Mouse (Mus musculus): ENCODE measurements around the gene Ric3. TPM values are rescaled to one million over a fixed set of nuclear protein-coding genes. Genes with fewer than 3 reads are reported as not detected.

Gene Ric3
- total and polyA plus RNA-seq, 3 experiments: not detected

DNA sequence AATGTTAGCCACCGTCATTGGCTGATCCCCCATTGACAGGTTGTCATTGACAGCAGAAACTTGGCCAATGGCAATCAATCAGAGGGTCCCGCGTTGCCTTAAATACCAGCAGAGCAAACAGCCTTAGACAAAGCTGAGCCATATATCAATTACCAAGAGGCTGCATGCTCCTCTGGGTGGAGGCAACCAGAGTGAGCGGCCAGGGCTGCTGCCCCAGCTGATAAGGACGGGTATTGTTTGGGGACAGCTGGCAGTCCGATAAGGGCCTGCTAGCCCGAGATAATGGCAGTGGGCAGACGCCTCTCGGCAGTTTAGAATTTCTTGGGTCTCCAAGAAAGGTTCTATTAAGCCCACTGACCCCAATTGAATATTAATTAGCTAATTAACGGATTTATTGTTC, 31.8 kb upstream of the Ric3 start:
- peak overlapping the region; percentile 78 for H3K27ac ChIP-seq (ENCODE audit: control insufficient read depth, low read depth, low read length)
- peaks cover 30 to 52% of the 10 kb centered on the region in 2 experiments for H3K4me1 ChIP-seq (ENCODE audit: control insufficient read depth in 1 of 2, insufficient read depth in 2 of 2, low read length in 2 of 2)
- H3K27me3 ChIP-seq (ENCODE audit: control insufficient read depth in 1 of 2, insufficient read depth in 2 of 2, low read length in 2 of 2): no peaks in the 10 kb centered on the region
- H3K36me3 ChIP-seq (ENCODE audit: control insufficient read depth in 1 of 2, insufficient read depth in 2 of 2, low read length in 2 of 2): peaks cover 0 to 31% of the 10 kb centered on the region in 2 experiments; a peak in 2 of 4 replicates
- H3K9me3 ChIP-seq (replicated peaks; ENCODE audit: insufficient read depth, low read length): no peaks in the 10 kb centered on the region
- H3K4me3 ChIP-seq (ENCODE audit: control insufficient read depth in 1 of 2, insufficient read depth in 1 of 2, low read depth in 2 of 2, low read length in 2 of 2): peak overlapping the region in 1 of 2 experiments; percentile 10; a peak in 1 of 4 replicates
- H3K9ac ChIP-seq (ENCODE audit: control insufficient read depth, low read depth, low read length, poor library complexity, severe bottlenecking): no peak overlapping the region
- peak; percentile 91 for DNase-seq (ENCODE audit: low read depth, low spot score)
- no peaks in the 10 kb centered on the region for H3K79me2 ChIP-seq (ENCODE audit: control insufficient read depth, insufficient read depth, low read length, poor library complexity)
- TF ChIP-seq USF1 (IDR thresholded peaks at IDR 0.05; ENCODE audit: low read depth, low read length) (no peak), RAD21 (IDR thresholded peaks at IDR 0.05; ENCODE audit: low read depth, low read length) (no peak), MAX (IDR thresholded peaks at IDR 0.05; ENCODE audit: low read length) (no peak; the same call in 1 of the 2 replicates), POLR2A (IDR thresholded peaks at IDR 0.05; ENCODE audit: control insufficient read depth in 1 of 2, insufficient read depth in 1 of 2, low read depth in 1 of 2, low read length in 2 of 2, poor library complexity in 1 of 2) (no peak; a peak in 1 of 4 replicates), SIN3A (IDR thresholded peaks at IDR 0.05; ENCODE audit: low read length) (peak; percentile 69), POLR2AphosphoS5 (IDR thresholded peaks at IDR 0.05; ENCODE audit: borderline replicate concordance, low read depth, low read length) (no peak), TBP (IDR thresholded peaks at IDR 0.05; ENCODE audit: low read depth, low read length) (no peak), ZMIZ1 (IDR thresholded peaks at IDR 0.05; ENCODE audit: low read depth, low read length) (0 out of 2 replicates have a peak, but pooled peaks have one; percentile 52), HCFC1 (IDR thresholded peaks at IDR 0.05; ENCODE audit: low read depth, low read length) (no peak), MAFK (IDR thresholded peaks at IDR 0.05; ENCODE audit: borderline replicate concordance, low read depth, low read length) (peak; percentile 76), NRF1 (IDR thresholded peaks at IDR 0.05; ENCODE audit: insufficient read depth, low read depth, low read length, poor library complexity, severe bottlenecking) (no peak), ZKSCAN1 (IDR thresholded peaks at IDR 0.05; ENCODE audit: low read depth, low read length) (no peak), CHD1 (IDR thresholded peaks at IDR 0.05; ENCODE audit: low read depth, low read length) (no peak), NELFE (IDR thresholded peaks at IDR 0.05; ENCODE audit: low read depth, low read length) (no peak), MAZ (IDR thresholded peaks at IDR 0.05; ENCODE audit: low read depth, low read length) (peak; percentile 73; the same call in 1 of the 2 replicates), CHD2 (IDR thresholded peaks at IDR 0.05; ENCODE audit: low read length) (no peak; the same call in 1 of the 2 replicates), GABPA (IDR thresholded peaks at IDR 0.05; ENCODE audit: low read depth, low read length) (no peak), MYB (IDR thresholded peaks at IDR 0.05; ENCODE audit: low read depth, low read length) (peak; percentile 83), ELF1 (IDR thresholded peaks at IDR 0.05; ENCODE audit: low read depth, low read length) (no peak; the same call in 1 of the 2 replicates), TCF12 (IDR thresholded peaks at IDR 0.05; ENCODE audit: low read depth, low read length) (peak; percentile 100), RCOR1 (IDR thresholded peaks at IDR 0.05; ENCODE audit: low read depth, low read length) (peak; percentile 92), MYC (IDR thresholded peaks at IDR 0.05; ENCODE audit: low read depth, low read length) (0 out of 2 replicates have a peak, but pooled peaks have one; percentile 69), JUND (IDR thresholded peaks at IDR 0.05; ENCODE audit: low read depth, low read length) (0 out of 2 replicates have a peak, but pooled peaks have one; percentile 18), CTCF (IDR thresholded peaks at IDR 0.05 in 2 of 3, conservative IDR thresholded peaks at IDR 0.05 in 1 of 3; ENCODE audit: control insufficient read depth in 1 of 3, insufficient read depth in 1 of 3, low read depth in 2 of 3, low read length in 3 of 3, poor library complexity in 1 of 3, severe bottlenecking in 1 of 3) (no peak), GATA1 (IDR thresholded peaks at IDR 0.05; ENCODE audit: low read depth, low read length) (peak; percentile 99), ETS1 (IDR thresholded peaks at IDR 0.05; ENCODE audit: low read depth, low read length) (peak; percentile 96), UBTF (IDR thresholded peaks at IDR 0.05; ENCODE audit: borderline replicate concordance, insufficient read depth, low read depth, low read length) (no peak), EP300 (IDR thresholded peaks at IDR 0.05; ENCODE audit: low read depth in 1 of 2, low read length in 2 of 2) (peak; percentile 98 to 99), KAT2A (conservative IDR thresholded peaks at IDR 0.05; ENCODE audit: low read depth, low read length) (no peak), MEF2A (IDR thresholded peaks at IDR 0.05; ENCODE audit: extremely low read depth, insufficient replicate concordance, low read depth, low read length, poor library complexity, severe bottlenecking) (no peak), USF2 (IDR thresholded peaks at IDR 0.05; ENCODE audit: borderline replicate concordance in 1 of 2, insufficient read depth in 1 of 2, low read depth in 1 of 2, low read length in 2 of 2) (no peak), E2F4 (IDR thresholded peaks at IDR 0.05; ENCODE audit: borderline replicate concordance, low read depth, low read length) (no peak), SMC3 (IDR thresholded peaks at IDR 0.05; ENCODE audit: low read depth, low read length) (no peak), ZC3H11A (IDR thresholded peaks at IDR 0.05; ENCODE audit: low read depth, low read length) (no peak), POLR2AphosphoS2 (IDR thresholded peaks at IDR 0.05; ENCODE audit: low read length) (no peak), MXI1 (IDR thresholded peaks at IDR 0.05; ENCODE audit: low read depth, low read length) (peak; percentile 36; the same call in 1 of the 2 replicates), ZNF384 (IDR thresholded peaks at IDR 0.05; ENCODE audit: low read depth, low read length) (peak; percentile 83)

Data from MEL (cell line).